Mouse (Mus musculus) intestine, embryonic 14.5 days (tissue): Measurements from ENCODE around the gene Srsf5. TPM values are rescaled to one million over a fixed set of nuclear protein-coding genes. Genes with fewer than 3 reads are reported as not detected.
"Not testable (repeated sequence)": the region's sequence is repeated elsewhere in the genome, so short reads cannot be mapped to it uniquely, and the experiment has no call there.

Source experiments
- ATAC-seq: fragments of 200-750 bp; cut with Nextera tagmentation; replicated peaks from 2 replicates; pipeline ENCODE4 v1.8.0; 2017; ENCODE audit warnings: low read depth, moderate number of reproducible peaks, moderate TSS enrichment, moderate library complexity; ENCODE audit not compliant: low FRiP score, low TSS enrichment
- DNase-seq: peaks from one replicate; pipeline ENCODE4 v3.0.0-alpha.2; 2018; ENCODE audit warnings: low spot score
- H3K27ac ChIP-seq: fragments of 300-500 bp; sonication (generic); 2 replicates; pipeline ENCODE4 v1.5.1; 2014; ENCODE audit warnings: low read depth, mild to moderate bottlenecking, control low read depth
- H3K27me3 ChIP-seq: fragments of 300-500 bp; sonication (generic); replicated peaks from 2 replicates; pipeline ENCODE4 v1.6.1; 2014; ENCODE audit warnings: low read length, control low read depth; ENCODE audit not compliant: control insufficient read depth, insufficient read depth
- H3K36me3 ChIP-seq: fragments of 300-500 bp; sonication (generic); 2 replicates; pipeline ENCODE4 v1.6.1; 2014; ENCODE audit warnings: low read length, control low read depth; ENCODE audit not compliant: control insufficient read depth, insufficient read depth
- H3K4me1 ChIP-seq: fragments of 300-500 bp; sonication (generic); replicated peaks from 2 replicates; pipeline ENCODE4 v1.6.1; 2014; ENCODE audit warnings: low read length, control low read depth, mixed read lengths; ENCODE audit not compliant: control insufficient read depth, insufficient read depth
- H3K4me2 ChIP-seq: fragments of 300-500 bp; sonication (generic); 2 replicates; pipeline ENCODE4 v1.6.1; 2014; ENCODE audit warnings: low read length
- H3K4me3 ChIP-seq: fragments of 300-500 bp; sonication (generic); 2 replicates; pipeline ENCODE4 v1.5.1; 2014; ENCODE audit warnings: low read depth, low read length, control low read depth, mixed read lengths
- H3K9ac ChIP-seq: fragments of 300-500 bp; sonication (generic); 2 replicates; pipeline ENCODE4 v1.6.1; 2014; ENCODE audit warnings: mild to moderate bottlenecking, low read length
- H3K9me3 ChIP-seq: fragments of 300-500 bp; sonication (generic); 2 replicates; pipeline ENCODE4 v1.6.1; 2016; ENCODE audit warnings: low read length, control low read depth; ENCODE audit not compliant: control insufficient read depth
- WGBS: fragments of 180-500 bp; shearing (Covaris S2); extraction: QIAGEN DNeasy Blood & Tissue Kit; methylation state at CpG from one replicate; pipeline ENCODE4 v1.1.7; 2014; 5-methylcytosine and 5-hydroxymethylcytosine counted together
- polyA plus RNA-seq: library from polyadenylated mRNA; unstranded; fragments of >200 nt; fragmentation: Nextera tagmentation; extraction: Ambion mirVana; gene quantifications from 2 replicates; pipeline ENCODE4 v1.2.1, GENCODE M21; 2014

The Srsf5 gene
- polyA plus RNA-seq, 1 experiment from 2014 or later = 350 TPM

DNA sequence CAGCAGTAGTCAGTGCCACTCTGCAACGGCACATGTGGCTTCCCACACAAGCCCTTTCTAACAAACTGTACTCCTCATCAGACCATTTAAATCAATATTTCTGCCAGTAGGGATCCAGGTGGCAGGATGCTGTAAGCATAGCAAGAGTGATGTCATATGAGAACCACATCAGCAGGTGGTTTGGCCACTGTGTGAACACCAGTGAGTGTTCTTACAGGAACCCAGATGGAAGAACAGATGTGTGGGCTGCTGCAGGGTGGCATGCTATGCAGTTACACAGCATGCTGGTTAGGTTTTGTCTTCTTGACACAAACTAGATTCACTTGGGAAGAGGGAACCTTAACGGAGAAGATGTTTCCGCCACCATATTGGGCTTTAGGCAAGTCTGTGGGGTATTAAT is 3.4 kb upstream of the Srsf5 start:
- Histone ChIP-seq H3K4me1 (peaks cover 5% of the 10 kb centered on the region), H3K9me3 (no peaks in the 10 kb centered on the region), H3K27me3 (no peaks in the 10 kb centered on the region), H3K4me2 (no peak overlapping the region), H3K4me3 (no peak overlapping the region), H3K27ac (no peak overlapping the region), H3K9ac (no peak overlapping the region), H3K36me3 (peaks cover 6% of the 10 kb centered on the region)
- ATAC-seq (no peak), DNase-seq (no peak)
- WGBS = 97% methylated on average over 3 of the region's 3 CpGs

DNA sequence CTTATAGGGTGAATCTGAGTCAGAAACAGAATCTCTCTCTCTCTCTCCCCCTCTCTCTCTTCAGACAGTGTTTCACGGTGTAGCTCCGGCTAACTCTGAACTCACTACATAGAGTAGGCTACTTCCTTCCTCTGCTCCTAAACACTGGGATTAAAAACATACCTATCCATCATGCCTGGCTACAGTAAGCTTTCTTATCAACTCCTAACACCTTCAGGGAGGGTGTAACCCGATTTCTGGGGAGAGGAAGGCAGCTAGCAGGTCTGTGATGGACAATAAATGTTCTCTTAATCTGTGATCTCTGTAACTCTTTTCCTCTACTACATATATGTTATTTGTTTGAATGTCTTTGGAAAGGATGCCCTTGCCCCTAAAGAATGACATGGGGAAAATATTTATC is 1.9 kb upstream of the Srsf5 start:
- ATAC-seq (no peak), DNase-seq (no peak)
- WGBS = 67% methylated on average over 3 of the region's 3 CpGs

DNA sequence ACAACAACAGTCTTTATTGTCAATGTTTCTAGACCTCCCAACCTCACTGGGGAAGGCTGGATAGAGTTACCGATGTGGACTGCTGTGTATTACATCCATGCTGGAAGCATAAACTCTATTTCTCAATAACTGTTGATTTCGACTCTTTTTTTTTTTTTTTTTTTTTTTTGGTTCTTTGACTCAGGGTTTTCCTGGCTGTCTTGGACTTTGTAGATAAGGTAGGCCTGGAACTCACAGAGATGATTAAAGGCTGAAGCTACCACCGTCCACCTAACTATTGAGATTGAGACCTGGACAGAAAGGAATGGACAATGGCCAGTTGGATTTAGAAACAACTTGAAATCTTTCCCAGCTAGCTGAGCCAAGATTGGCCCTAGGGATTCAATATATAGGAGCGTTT is 1.1 kb upstream of the Srsf5 start:
- H3K27ac ChIP-seq = no peak overlapping the region
- no peaks in the 10 kb centered on the region for H3K9me3 ChIP-seq
- H3K27me3 ChIP-seq = no peaks in the 10 kb centered on the region
- 95% methylated on average over 4 of the region's 4 CpGs for WGBS
- no peak overlapping the region for H3K4me3 ChIP-seq
- peaks cover 12% of the 10 kb centered on the region for H3K4me1 ChIP-seq
- ATAC-seq (no peak), DNase-seq (no peak)
- no peak overlapping the region for H3K9ac ChIP-seq
- H3K36me3 ChIP-seq = peaks cover 26% of the 10 kb centered on the region
- no peak overlapping the region for H3K4me2 ChIP-seq

More for the DNA sequence above, 1.9 kb upstream of the Srsf5 start:
- H3K36me3 ChIP-seq = peaks cover 19% of the 10 kb centered on the region
- no peaks in the 10 kb centered on the region for H3K9me3 ChIP-seq
- no peak overlapping the region for H3K4me2 ChIP-seq
- peaks cover 12% of the 10 kb centered on the region for H3K4me1 ChIP-seq
- H3K4me3 ChIP-seq = no peak overlapping the region
- no peak overlapping the region for H3K9ac ChIP-seq
- no peaks in the 10 kb centered on the region for H3K27me3 ChIP-seq
- H3K27ac ChIP-seq = no peak overlapping the region

DNA sequence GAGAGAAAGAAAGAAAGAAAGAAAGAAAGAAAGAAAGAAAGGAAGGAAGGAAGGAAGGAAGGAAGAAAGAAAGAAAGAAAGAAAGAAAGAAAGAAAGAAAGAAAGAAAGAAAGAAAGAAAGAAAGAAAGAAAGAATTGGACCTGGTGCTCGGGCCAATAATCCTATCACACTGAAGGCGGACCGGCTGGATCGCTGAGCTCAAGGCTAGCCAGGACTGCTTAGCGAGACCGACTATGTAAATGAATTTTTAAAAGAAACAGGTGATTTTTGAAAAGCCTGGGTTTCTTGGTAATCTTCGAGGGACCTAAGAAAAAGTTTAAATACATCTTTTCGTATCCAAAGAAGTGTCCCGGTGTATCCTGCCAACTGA is 356 bp upstream of the Srsf5 start:
- Histone ChIP-seq H3K9ac (peak overlapping the region; percentile 42), H3K4me2 (peak overlapping the region; percentile 48), H3K36me3 (peaks cover 32% of the 10 kb centered on the region), H3K4me1 (peaks cover 12% of the 10 kb centered on the region), H3K4me3 (peak overlapping the region; percentile 98), H3K27ac (peak overlapping the region; percentile 98)
- DNase-seq, H3K27me3 ChIP-seq, H3K9me3 ChIP-seq: not testable (repeated sequence)
- ATAC-seq = peak; percentile 48
- under 1% methylated on average over 9 of the region's 9 CpGs for WGBS

DNA sequence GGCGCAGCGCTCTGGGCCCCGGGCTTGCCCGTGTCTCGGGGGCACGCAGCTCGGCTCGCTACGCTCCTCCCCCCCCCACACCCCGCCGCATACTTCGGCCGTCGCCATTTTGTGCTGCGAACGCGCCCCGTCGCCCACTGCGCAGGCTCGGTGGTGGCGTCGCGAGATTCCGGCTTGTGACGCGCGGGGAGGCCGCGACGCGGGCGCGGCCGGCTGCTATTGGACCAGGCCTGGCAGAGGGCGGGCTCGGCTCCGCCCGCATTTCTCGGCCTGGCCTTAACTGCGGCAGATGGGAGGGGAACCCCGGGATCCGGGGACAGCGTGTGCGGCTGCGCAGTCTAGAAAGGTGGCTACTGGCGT is 672 bp downstream of the Srsf5 start:
- Histone ChIP-seq H3K4me1 (peaks cover 12% of the 10 kb centered on the region), H3K36me3 (peaks cover 38% of the 10 kb centered on the region), H3K9me3 (no peaks in the 10 kb centered on the region), H3K4me3 (peak overlapping the region; percentile 98), H3K9ac (peak overlapping the region; percentile 99), H3K27me3 (no peaks in the 10 kb centered on the region), H3K27ac (peak overlapping the region; percentile 98), H3K4me2 (peak overlapping the region; percentile 82)
- peak; percentile 94 for ATAC-seq
- under 1% methylated on average over 46 of the region's 47 CpGs for WGBS
- peak; percentile 96 for DNase-seq

DNA sequence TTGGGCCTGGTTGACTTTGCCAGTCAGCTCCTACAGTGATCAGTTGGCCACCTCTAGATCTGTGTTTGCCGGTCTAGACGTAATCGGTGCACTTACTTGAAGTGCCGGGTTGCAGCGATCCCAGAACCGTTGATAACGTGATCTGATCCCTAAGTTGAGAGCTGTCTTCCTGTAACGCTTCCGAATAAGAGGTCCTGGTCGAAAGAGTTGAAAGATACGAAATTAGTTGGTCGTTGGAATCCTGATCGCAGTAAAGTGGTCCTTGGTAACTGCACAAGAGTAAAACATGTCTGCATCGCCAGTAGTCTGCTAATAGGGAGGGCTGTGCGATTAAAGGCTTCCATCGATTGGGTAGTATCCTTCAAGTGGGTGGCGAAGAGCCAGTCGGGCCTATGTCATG is 2.9 kb downstream of the Srsf5 start:
- WGBS = 96% methylated on average over 18 of the region's 18 CpGs

DNA sequence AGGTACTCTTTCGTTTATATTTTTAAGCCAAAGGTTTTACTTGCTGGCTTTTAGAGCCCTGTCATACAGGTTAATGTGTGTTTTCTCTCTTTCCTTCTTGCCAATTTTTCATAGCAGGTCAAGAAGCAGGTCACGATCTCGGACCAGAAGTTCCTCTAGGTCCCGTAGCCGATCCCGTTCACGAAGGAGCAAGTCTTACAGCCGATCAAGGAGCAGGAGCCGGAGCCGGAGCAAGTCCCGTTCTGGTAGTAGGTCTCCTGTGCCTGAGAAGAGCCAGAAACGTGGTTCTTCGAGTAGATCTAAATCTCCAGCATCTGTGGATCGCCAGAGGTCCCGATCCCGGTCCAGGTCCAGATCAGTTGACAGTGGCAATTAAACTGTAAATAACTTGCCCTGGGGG is 4.3 kb downstream of the Srsf5 start:
- Histone ChIP-seq H3K4me1 (peaks cover 12% of the 10 kb centered on the region), H3K36me3 (peaks cover 75% of the 10 kb centered on the region)
- H3K4me2 ChIP-seq, H3K27ac ChIP-seq, DNase-seq, H3K9me3 ChIP-seq, H3K4me3 ChIP-seq, H3K9ac ChIP-seq, ATAC-seq, H3K27me3 ChIP-seq: not testable (repeated sequence)
- 93% methylated on average over 14 of the region's 16 CpGs for WGBS

More for the DNA sequence above, 2.9 kb downstream of the Srsf5 start:
- ATAC-seq (no peak), DNase-seq (no peak)
- Histone ChIP-seq H3K27ac (no peak overlapping the region), H3K9ac (no peak overlapping the region), H3K36me3 (peaks cover 61% of the 10 kb centered on the region), H3K4me3 (no peak overlapping the region), H3K27me3 (no peaks in the 10 kb centered on the region), H3K4me1 (peaks cover 12% of the 10 kb centered on the region), H3K9me3 (no peaks in the 10 kb centered on the region), H3K4me2 (no peak overlapping the region)

DNA sequence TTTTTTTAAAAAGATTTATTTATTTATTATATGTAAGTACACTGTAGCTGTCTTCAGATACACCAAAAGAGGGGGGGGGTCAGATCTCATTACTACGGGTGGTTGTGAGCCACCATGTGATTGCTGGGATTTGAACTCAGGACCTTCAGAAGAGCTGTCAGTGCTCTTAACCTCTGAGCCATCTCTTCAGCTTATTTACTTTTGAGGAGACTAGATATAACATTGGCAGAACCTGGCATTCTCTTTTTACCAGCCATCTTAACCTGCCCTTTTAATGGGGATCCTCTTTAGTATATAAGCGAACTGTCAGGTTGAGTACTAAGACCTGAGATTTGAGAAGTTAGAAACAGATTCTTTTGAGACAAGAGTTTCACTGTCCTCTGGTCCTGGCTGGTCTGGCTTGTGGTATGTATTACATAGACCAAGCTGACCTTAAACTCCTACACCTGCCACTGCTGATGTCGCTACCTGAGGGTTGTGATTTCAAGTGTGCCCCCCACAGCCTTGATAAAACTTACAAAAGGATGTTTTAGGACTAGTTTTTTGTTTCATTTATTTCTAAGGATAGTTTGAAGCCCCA is 6.4 kb downstream of the Srsf5 start:
- Histone ChIP-seq H3K27me3 (no peaks in the 10 kb centered on the region), H3K9ac (no peak overlapping the region), H3K4me1 (peaks cover 8% of the 10 kb centered on the region), H3K9me3 (no peaks in the 10 kb centered on the region), H3K36me3 (peaks cover 92% of the 10 kb centered on the region), H3K4me2 (no peak overlapping the region), H3K4me3 (no peak overlapping the region), H3K27ac (no peak overlapping the region)
- DNase-seq = no peak
- ATAC-seq = no peak
- WGBS = 87% methylated on average over 3 of the region's 3 CpGs

DNA sequence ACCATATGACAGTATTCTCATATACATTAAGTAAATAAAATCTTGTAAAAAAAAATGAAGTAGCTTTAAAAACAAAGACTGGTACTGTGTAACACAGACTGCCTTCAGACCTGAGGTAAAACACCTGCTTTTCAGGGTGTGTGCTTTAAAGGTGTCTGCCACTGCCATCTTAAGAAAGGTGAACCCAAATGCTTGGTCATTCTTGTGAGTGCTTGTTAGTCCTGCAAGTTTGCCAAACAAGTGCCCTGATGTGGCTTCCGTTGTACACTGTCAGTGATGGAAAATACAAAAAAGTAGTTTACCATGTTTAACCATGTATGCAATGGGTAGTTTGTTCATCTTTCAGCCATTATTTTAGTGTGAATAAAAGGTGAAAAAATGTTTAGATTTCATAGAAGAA is 7.2 kb downstream of the Srsf5 start:
- Histone ChIP-seq H3K4me1 (peaks cover under 1% of the 10 kb centered on the region; the same call in 1 of the 2 replicates), H3K27me3 (no peaks in the 10 kb centered on the region), H3K4me2 (no peak overlapping the region), H3K36me3 (peaks cover 92% of the 10 kb centered on the region), H3K27ac (no peak overlapping the region), H3K4me3 (no peak overlapping the region), H3K9me3 (no peaks in the 10 kb centered on the region), H3K9ac (no peak overlapping the region)
- ATAC-seq = no peak
- DNase-seq = no peak
- WGBS = 94% methylated on average over 1 of the region's 1 CpGs
